Mouse (Mus musculus) T-helper 17 cell (primary cell): ENCODE data around the gene Ip6k3.

Experiments used
- in situ Hi-C, 2 experiments: fragments of 300-600 bp; cut with MboI, MseI; formaldehyde crosslinking; loops; 1 replicate in 1 of 2; 2 replicates in 1 of 2; pipeline ENCODE4 v1.15.1; 2025; ENCODE audit warnings: high pct_unique_total_duplicates in 2 of 2

Gene Ip6k3

DNA sequence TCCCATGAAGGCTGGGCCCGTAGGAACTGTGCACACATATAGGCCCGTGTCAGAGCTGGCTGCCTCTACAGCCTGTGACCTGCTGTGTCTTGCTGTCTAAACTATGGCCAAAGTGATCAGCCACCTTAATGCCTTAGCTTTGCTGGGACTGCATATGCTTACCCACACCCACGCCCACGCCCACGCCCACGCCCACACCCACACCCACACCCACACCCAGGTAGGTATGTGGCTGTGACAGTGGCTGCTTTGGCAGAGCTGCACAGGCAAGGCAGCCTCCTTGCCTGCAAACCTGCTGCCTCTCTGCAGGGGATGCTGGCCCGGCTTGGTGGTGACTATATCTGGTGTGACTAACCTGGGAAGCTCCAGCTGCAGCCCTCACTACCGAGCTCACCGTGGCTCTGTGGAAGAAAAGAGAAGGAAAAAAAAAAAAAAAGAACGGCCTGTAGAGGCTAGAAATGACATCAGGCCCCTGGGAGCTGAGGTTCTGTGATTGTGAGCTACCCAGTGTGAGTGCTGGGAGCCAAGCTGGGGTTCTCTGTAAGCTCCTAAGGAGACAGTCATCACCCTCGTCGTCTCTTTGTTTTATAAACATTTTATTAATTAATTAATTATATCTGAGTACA, 16.2 kb upstream of the Ip6k3 start:
- in situ Hi-C loops, result loop anchor here in 1 of 2 experiments (25.0 kb wide), 1 partner anchor 329 kb away; the partner anchor contains the start of gene Grm4

DNA sequence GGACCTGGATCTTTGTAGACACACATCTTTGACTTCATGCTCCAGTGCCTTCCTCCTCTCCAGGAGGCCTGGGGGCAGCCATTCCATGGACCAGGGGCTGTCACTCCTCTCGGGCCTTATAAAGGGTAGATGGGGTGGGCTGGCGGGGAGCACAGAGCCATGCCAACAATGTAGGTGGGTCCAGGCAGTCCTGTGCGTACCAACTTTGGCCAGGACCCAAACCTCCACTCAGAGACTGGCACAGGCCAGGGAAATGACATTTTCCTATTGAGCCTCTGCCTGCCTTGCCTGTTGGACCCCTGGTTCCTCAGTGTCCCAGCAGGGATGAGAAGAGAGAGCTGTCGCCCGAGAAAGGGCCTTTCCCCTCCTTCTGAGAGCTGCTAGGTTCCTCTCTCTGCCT, 14.8 kb upstream of the Ip6k3 start:
- in situ Hi-C loops, result loop anchor here in 1 of 2 experiments (25.0 kb wide), 1 partner anchor 330 kb away; the partner anchor contains the start of gene Grm4

DNA sequence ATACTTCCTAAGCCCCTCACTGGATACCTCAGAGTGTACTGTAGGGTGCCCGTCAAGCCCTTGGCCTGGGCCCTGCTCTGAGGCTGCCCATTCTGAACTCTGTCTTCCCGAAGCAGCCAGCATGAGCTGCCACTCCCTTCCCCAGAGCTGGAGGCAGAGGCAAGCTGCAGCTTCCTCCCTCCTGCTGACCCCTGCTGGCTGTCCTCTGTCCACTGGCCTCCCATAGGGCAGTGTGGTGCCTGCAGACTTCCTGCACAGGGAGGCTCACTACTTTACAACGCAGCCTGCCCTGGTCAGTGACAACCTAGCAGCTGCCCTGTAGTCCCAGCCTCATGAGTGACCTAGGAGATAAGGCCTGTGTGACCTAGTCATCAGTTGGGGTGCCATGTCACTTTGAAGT, 14.1 kb upstream of the Ip6k3 start:
- in situ Hi-C loops, result loop anchor here in 1 of 2 experiments (25.0 kb wide), 1 partner anchor 331 kb away; the partner anchor contains the start of gene Grm4

DNA sequence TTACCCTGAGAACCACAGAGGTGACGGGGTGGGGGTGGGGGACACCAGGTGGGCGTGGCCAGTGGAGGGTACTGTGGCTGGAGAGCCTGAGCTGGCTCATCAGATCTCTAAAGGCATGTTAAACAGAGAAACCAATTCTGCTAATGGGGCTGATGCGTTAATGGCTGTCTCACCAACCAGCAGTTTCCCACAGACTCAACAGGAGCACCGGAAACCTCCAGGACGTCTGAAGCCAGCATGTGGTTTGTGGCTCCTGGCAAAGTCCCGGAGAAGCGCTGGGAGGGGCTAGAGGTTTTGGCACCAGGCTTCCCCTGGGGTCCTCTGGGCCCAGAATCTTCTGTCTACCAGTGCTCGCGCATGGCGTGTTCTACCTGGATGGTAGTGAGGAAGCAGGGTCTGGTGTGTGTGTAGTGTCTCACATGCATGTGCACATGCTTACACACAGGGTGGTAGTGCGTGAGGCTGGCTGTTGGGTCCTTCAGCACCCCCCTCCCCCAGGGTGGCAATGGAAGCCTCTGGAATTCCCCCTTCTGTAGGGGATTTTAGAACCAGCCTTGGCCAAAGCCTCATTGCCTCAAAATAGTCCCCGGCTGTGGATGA, 12.2 kb upstream of the Ip6k3 start:
- in situ Hi-C loops, result loop anchor here in 1 of 2 experiments (25.0 kb wide), 1 partner anchor 333 kb away; the partner anchor contains the start of gene Grm4

DNA sequence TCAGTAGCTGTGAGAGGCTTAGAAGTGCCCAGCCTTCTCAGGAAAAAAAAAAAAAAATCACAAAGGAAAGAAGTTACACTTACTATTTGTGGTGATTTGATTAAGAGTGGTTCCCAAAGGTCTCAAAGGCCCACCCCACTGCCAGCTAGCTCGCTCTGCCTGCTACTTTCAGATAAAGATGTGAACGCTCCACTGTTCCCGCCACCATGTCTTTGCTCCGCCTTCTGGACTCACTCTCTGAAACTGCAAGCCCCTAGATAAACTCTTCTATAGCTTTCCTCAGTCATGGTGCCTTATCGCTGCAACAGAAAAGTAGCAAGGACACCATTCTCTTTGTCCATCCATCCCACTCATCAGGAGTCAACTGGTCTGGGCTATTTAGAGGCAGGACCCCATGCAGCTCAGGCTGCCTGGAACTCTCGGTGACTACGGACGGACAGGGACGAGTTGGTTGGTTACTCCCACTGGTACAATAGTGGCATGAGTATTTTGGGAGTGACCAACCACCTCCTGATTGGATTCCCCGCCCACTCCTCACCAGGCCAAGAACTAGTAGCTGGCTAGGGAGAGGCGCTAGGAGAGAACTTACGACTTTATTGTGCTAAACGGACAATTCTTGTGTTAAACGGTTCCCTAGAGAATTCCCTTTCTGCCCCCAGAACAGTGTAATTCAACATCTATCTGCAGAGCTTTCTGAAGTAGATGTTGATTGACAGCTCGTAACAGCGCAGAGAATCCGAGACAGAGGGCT, 11.0 kb upstream of the Ip6k3 start:
- in situ Hi-C loops, result loop anchor here in 1 of 2 experiments (25.0 kb wide), 1 partner anchor 334 kb away; the partner anchor contains the start of gene Grm4

DNA sequence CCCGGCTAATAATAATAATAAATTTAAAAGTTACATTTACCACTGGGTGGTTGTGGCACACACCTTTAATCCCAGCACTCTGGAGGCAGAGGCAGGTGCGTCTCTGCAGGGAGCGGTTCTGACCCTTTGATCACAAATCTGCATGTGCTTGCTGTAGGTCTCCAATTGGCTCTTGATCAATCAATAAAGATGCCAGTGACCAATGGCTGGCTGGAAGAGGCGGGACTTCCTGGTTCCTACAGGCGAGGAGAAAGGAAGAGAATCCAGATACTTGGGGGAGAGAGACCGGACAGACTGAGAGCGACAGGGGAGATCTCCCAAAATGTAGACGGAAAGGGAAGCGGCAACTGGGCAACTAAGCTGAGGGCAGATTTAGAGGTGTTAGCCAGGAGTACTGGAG, 10.4 kb upstream of the Ip6k3 start:
- in situ Hi-C loops, result loop anchor here in 1 of 2 experiments (25.0 kb wide), 1 partner anchor 334 kb away; the partner anchor contains the start of gene Grm4

DNA sequence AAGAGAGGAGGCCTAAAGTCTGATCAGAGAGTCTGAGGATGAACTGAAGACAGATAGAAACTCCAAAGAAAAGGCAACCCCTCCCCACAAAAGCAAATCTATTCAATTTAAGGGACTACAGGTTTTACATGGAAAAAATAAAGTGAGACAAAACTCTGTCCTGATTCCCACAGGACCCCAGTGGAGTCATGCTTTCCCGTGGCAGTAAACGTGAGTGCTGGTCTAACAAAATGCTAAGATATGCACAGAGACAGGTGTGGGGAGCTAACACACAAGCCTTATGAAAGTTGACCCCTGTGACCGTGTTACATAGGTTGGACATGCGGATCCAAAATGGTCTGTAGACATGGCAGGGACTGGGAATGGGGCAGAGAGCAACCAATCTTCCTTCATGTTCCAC, 9.2 kb upstream of the Ip6k3 start:
- in situ Hi-C loops, result loop anchor here in 1 of 2 experiments (25.0 kb wide), 1 partner anchor 336 kb away; the partner anchor contains the start of gene Grm4

DNA sequence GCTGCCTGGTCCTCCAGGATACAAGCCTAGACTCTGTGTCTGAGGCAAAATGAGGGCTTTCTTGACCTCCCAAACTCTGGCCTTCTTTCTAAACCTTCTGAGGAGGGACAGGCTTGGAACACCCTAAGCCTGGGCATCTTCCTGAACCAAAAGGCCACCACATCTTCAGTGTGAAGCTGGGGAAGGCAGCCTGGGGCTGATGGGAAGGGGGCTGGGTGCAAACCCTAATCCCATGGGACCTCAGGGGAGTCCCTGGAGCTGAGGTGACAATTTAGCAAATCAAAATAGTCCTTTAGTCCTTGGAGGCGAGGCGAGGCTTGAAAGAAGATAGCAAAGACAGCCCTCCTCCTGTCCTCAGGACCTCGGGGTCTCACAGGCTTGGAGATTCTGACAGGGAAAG, 8.7 kb upstream of the Ip6k3 start:
- in situ Hi-C loops, result loop anchor here in 1 of 2 experiments (25.0 kb wide), 1 partner anchor 336 kb away; the partner anchor contains the start of gene Grm4

DNA sequence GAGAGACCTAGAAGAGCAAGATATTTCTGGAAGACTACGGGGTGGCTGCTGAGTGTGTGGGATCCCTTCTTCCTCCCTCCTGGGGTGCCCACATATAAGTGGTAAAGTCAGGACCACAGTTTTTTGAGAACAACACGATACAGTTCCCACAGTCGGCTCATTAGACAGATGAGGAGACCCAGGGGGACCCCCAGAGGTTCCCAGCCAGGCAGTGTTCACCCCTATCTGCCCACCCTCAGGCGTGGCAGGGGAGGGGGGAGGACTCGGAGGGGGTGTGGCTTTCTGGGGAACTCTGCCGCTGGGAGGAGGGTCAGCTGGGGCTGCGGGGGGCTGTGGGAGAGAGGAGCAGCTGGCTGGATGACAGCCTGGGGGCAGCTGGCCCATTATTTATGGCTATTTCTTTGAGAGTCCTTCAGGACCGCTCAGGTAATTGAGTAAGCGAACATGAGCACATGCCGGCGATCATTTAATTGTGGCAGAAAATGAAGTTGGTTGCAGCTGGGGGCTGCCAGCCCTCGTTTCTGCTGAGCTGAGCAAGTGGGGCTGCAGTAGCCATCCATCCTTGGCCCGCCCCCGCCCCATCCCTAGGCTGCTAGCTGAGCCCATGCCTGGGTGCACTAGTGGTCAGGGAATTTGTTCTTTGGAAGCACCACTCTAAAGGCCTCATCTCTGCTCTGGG, 7.7 kb upstream of the Ip6k3 start:
- in situ Hi-C loops, result loop anchor here in 1 of 2 experiments (25.0 kb wide), 1 partner anchor 337 kb away; the partner anchor contains the start of gene Grm4

DNA sequence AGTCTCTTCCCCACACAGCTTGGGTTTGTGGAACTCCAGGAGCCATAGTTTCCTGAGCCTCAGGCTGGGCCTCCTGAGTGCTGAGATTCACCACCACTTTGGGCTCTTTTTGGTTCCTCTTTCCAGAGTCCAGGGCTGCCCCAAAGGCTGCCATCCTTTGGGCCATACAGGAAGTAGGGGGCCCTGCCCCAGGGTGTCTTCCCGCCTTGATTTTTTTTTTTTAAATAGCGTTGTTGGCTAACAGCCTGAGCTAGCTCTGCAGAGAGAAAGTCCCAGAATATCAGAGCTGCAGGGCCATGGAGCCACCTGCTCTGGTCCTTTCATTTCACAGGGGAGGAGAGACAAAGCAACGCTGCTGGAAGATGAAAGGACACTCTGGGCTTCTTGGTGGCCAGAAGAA, 6.1 kb upstream of the Ip6k3 start:
- in situ Hi-C loops, result loop anchor here in 1 of 2 experiments (25.0 kb wide), 1 partner anchor 1661 kb away; no protein-coding TSS in a partner anchor

DNA sequence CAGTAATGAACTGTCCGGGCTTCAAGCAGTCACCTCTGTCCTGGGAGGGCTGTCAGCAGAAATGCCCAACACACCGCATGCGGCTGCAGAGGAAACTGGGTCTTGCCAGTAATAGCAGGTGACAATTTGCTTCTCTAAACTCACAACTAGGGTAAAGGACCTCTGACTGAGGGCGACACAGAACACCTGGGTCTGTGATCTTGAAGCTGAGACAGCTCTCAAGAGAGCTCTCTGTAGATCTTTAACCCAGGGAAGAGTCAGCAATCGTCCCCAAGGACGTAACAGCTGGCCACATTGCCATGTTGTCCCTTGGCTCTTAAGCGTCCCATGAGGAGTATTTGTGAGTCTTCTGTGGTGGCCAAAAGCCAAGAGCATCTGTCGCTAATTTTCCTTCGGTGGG, 4.9 kb upstream of the Ip6k3 start:
- in situ Hi-C loops, result loop anchor here in 1 of 2 experiments (25.0 kb wide), 1 partner anchor 1660 kb away; no protein-coding TSS in a partner anchor

DNA sequence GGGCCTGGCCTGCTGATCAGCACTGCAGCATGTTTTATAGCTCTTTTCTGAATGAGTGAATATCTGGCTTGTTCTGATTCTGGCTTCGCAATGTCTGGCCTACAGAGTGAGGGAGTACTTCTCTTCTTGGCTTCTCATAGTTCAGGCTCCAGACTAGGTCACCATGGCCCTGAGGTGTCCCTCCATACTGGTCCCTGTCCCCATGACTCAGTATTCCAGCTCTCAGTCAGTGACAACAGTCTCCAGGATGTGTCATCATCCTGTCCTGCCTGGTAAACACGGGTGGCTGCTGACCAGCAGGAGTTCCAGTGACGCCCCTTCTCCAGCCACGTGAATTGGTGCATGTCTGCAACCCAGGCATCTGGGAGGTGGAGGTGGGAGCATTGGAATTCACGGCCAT, 3.5 kb upstream of the Ip6k3 start:
- in situ Hi-C loops, result loop anchor here in 1 of 2 experiments (25.0 kb wide), 1 partner anchor 1659 kb away; no protein-coding TSS in a partner anchor

DNA sequence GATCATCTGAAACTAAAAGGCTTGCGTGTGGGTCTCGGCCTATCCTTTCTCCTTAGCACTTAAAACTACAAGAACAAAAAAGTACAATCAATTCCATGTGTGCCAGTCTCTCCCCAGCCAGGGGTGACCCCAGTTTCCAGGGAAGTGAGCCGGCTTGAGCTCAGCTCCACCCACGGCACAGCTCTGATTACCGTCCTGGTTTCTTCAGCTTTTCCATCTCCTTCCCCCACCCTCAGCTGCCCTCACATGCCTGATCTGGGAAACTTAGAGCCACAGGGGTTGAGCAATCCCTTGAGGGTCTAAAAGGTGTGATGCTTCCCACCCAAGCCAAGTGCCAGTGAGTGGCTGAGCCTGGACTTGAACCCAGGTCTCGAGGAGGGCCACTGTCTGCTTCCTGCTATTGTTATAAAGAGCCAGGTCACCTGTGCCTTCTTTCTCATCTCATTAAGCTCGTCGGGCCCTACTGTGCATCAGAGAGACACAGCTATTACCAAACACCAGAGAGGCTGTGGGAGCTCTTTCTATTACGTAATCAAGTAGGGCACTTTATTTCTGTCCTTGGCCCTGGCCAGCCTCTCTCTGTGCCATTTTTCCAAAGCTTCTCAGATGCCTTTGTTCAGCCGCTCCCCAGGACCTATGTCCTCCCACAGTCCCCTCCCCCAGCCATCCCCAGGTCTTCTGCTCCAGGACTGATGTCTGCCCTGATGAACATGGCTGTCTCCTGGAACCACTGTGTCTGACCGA, 2.5 kb upstream of the Ip6k3 start:
- in situ Hi-C loops, result loop anchor here in 1 of 2 experiments (25.0 kb wide), 1 partner anchor 1658 kb away; no protein-coding TSS in a partner anchor

DNA sequence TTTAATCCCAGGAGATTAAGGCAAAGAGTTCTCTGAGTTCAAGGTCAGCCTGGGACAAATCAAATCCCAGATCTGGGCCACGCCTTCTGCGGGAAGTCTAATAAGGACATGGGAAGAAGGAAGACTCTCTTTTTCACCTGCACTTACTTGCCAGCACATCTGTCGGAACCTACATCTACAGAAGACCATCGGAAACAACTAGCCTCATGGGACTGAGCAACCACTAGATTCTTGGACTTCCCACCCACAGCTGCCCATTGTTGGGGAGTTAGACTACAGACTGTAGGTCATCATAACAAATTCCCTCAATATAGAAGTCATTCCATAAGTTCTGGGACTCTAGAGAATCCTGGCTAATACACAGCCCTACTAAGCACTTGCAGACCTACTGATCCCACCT, 974 bp upstream of the Ip6k3 start:
- in situ Hi-C loops, result loop anchor here in 1 of 2 experiments (25.0 kb wide), 1 partner anchor 1656 kb away; no protein-coding TSS in a partner anchor

DNA sequence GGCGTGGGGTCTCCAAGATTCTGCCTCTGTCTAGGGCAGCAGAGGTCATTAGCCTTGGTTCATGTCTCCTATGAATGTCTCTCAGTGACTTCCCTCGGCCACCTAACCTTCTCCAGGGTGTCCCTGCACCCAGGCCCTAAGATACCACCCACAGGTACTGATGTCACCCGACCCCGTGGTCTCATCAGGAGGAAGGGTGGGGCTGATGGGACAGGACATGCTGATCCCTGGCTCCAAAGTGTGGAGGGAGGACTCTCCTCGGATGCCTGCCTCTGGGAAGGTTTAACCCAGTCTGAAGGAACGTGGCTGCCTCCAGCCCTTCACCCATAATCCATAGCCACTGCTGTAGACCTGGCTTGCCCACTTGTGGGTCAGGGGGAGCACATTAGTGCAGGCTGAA, 694 bp downstream of the Ip6k3 start:
- in situ Hi-C loops, result loop anchor here in 1 of 2 experiments (25.0 kb wide), 1 partner anchor 1655 kb away; no protein-coding TSS in a partner anchor

DNA sequence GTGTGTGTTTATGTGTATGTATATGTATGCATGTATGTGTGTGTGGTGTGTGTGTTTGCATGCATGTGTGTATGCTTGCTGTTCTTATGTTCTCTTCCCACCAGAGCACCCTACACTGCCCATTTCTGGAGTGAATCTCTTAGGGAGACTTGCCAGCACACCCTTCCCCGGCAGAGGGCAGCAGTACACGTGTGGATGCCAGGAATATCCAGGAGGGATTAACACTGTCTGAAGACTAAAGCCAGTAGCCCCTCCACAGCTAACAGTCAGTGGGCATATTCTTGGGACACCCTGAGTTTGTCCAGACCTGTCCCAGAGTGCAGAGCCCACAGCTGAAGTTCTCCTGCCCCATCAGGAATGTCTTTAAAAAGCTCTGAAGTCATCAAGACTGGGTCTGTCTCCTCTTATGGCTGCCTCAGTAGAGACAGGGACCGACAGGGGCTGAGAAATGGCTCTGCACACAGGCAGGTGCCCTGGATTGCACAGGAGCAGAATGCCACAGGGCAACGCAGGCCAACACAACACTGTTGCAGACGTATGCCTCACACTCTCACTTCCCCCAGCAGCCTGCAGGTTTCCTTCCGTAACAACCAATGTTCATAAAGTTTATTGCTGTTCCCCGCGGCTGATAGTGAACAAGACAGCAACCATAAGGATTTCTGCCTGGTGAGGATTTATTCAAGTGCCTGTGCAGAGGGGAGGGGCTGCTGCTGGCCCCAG, 2.4 kb downstream of the Ip6k3 start:
- in situ Hi-C loops, result loop anchor here in 1 of 2 experiments (25.0 kb wide), 1 partner anchor 1653 kb away; no protein-coding TSS in a partner anchor

DNA sequence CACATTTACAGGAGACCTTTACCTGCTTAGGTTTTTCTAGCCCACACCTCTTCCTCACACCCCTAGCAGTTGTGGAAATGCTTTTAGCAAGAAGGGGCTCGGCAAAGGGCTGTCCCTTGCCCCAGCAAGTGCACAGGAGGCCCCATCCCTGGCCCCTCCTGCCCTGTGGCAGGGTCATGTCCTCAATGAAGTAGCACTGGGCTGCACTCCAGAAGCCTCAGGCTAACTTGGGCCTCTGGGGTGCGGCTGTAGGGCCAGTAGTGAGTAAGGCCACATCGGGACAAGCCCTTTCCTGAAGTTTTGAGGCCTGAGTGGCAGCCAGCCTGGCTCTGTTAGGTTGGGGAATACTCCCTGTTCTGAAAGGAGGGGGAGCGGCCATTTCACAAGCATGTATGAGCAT, 6.7 kb downstream of the Ip6k3 start:
- in situ Hi-C loops, result loop anchor here in 1 of 2 experiments (25.0 kb wide), 1 partner anchor 1649 kb away; no protein-coding TSS in a partner anchor

DNA sequence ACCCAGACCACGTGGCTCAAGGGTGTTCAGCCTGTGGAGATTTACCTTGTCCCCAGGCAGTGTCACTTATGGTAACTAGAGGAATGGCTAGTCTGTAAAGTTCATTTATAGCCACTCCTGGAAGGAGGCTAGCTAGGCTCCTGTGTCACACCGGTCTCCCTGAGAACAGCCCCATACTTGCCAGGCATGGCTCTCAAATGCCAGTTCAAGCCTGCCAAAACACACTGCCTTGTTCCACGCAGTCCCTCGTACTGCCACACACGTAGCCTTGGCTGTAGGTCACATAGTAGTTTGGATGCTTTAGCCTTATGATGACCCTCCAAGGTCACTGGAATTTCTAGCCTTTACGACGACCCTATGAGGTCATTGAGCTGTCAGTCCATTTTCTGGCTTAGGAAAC, 8.4 kb downstream of the Ip6k3 start:
- in situ Hi-C loops, result loop anchor here in 1 of 2 experiments (25.0 kb wide), 1 partner anchor 1647 kb away; no protein-coding TSS in a partner anchor

DNA sequence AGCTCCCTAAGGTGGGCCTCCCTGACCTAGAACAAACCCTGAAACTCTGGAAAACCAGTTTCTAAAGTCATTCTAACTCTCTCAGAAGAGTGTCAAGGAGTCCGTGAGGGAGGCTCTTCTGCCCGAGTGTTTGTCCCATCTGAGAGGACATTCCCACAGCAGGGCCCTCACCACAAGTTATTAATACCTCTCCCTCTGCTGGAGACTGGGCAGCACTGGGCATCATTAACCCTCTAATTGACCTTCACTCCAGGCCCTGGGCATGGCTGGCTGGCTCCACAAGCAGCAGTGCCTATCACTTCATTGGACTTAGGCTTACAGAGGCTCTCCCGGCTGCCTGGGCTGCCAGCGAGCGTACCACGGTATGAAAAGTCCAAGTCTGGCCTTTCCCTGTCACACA, 9.2 kb downstream of the Ip6k3 start:
- in situ Hi-C loops, result loop anchor here in 1 of 2 experiments (25.0 kb wide), 1 partner anchor 1646 kb away; no protein-coding TSS in a partner anchor
